Mouse (Mus musculus) bone marrow macrophage, adult 2 months (primary cell): ENCODE measurements around the gene Gtf3c4. TPM values are rescaled to one million over a fixed set of nuclear protein-coding genes. Genes with fewer than 3 reads are reported as not detected.

Experiments used
- H3K27ac ChIP-seq: 2 replicates; pipeline ENCODE4 v1.5.1; 2012; ENCODE audit warnings: low read depth, low read length; ENCODE audit not compliant: insufficient read depth
- H3K4me1 ChIP-seq: 2 replicates; pipeline ENCODE4 v1.6.1; 2012; ENCODE audit warnings: low read length; ENCODE audit not compliant: control insufficient read depth, insufficient read depth
- H3K4me3 ChIP-seq: 2 replicates; pipeline ENCODE4 v1.5.1; 2012; ENCODE audit warnings: mild to moderate bottlenecking, low read length, moderate library complexity; ENCODE audit not compliant: insufficient read depth
- CTCF ChIP-seq: IDR thresholded peaks from 2 replicates; pipeline ENCODE4 v1.5.1; 2012; ENCODE audit warnings: low read depth, mild to moderate bottlenecking, low read length, moderate library complexity
- POLR2A ChIP-seq: IDR thresholded peaks from 2 replicates; pipeline ENCODE4 v1.6.1; 2012; ENCODE audit warnings: mild to moderate bottlenecking, low read depth, low read length, borderline replicate concordance
- polyA plus RNA-seq: library from polyadenylated mRNA; stranded (reverse); fragments of >200 nt; gene quantifications from 2 replicates; pipeline ENCODE4 v1.2.4, GENCODE M21; 2012; ENCODE audit not compliant: missing spikeins, insufficient read depth, insufficient read length

Gtf3c4 gene
- polyA plus RNA-seq, 1 experiment, result 10.0 TPM

GRCm38 (mm10) chr2:28781310-28781709 lies 58.9 kb downstream of the Gtf3c4 start:
- TF ChIP-seq POLR2A, result no peak
- no peak for TF ChIP-seq CTCF
- H3K4me3 ChIP-seq, result no peak overlapping the region
- H3K4me1 ChIP-seq, result peaks cover 15% of the 10 kb centered on the region
- H3K27ac ChIP-seq, result no peak overlapping the region

GRCm38 (mm10) chr2:28780001-28780782 lies 60.0 kb downstream of the Gtf3c4 start:
- H3K4me3 ChIP-seq, result no peak overlapping the region
- H3K4me1 ChIP-seq, result peaks cover 9% of the 10 kb centered on the region
- H3K27ac ChIP-seq, result no peak overlapping the region
- no peak for TF ChIP-seq POLR2A
- TF ChIP-seq CTCF, result no peak

- no peak overlapping the region for H3K27ac ChIP-seq
- H3K4me3 ChIP-seq, result no peak overlapping the region
- TF ChIP-seq POLR2A (no peak), CTCF (no peak)
These were observed 63.4 kb downstream of the Gtf3c4 start for GRCm38 (mm10) chr2:28776728-28777127.

GRCm38 (mm10) chr2:28774073-28774472 lies 66.1 kb downstream of the Gtf3c4 start:
- TF ChIP-seq POLR2A (no peak), CTCF (no peak)
- Histone ChIP-seq H3K27ac (no peak overlapping the region), H3K4me3 (no peak overlapping the region), H3K4me1 (peaks cover 10% of the 10 kb centered on the region)

More at GRCm38 (mm10) chr2:28776728-28777127, 63.4 kb downstream of the Gtf3c4 start:
- H3K4me1 ChIP-seq, result peaks cover 9% of the 10 kb centered on the region

Other genes with a start within 250 kb of the Gtf3c4 start
- 0.55 TPM in 1 of 2 replicates, not detected in the other for gene Gfi1b, start 218.4 kb downstream of the Gtf3c4 start, polyA plus RNA-seq
- gene Tsc1, start 199.1 kb downstream of the Gtf3c4 start, polyA plus RNA-seq, result 19.0 and 21.4 TPM in 2 replicates
- 4.8 and 5.9 TPM in 2 replicates for gene Spaca9, start 140.6 kb downstream of the Gtf3c4 start, polyA plus RNA-seq
- 2.5 and 2.6 TPM in 2 replicates for gene Ak8, start 140.2 kb downstream of the Gtf3c4 start, polyA plus RNA-seq
- 7.0 and 10.5 TPM in 2 replicates for gene Ddx31, start within 50 bp of the Gtf3c4 start, polyA plus RNA-seq
- gene Barhl1, start 76.3 kb upstream of the Gtf3c4 start, polyA plus RNA-seq, result not detected in 2 replicates
- gene Cfap77, start 214.7 kb upstream of the Gtf3c4 start, polyA plus RNA-seq, result not detected in 2 replicates
- gene Ttf1, start 219.9 kb upstream of the Gtf3c4 start, polyA plus RNA-seq, result 23.1 and 26.7 TPM in 2 replicates